Mouse (Mus musculus) C2C12 (cell line): Measurements from ENCODE around the gene Setd5. TPM values are rescaled to one million over a fixed set of nuclear protein-coding genes. Genes with fewer than 3 reads are reported as not detected.
A peak's percentile ranks its signal among the peaks of the same experiment; 100 is the strongest.

Experiments
- H3K27me3 ChIP-seq: one replicate; pipeline ENCODE4 v1.6.1; 2011; ENCODE audit not compliant: control insufficient read depth, insufficient read depth, insufficient read length
- H3K36me3 ChIP-seq: one replicate; pipeline ENCODE4 v1.6.1; 2011; ENCODE audit not compliant: control insufficient read depth, insufficient read depth
- H3K4me3 ChIP-seq: one replicate; pipeline ENCODE4 v1.5.1; 2011; ENCODE audit warnings: mild to moderate bottlenecking, control low read depth; ENCODE audit not compliant: poor library complexity, insufficient read depth, severe bottlenecking
- H3K79me2 ChIP-seq: one replicate; pipeline ENCODE4 v1.6.1; 2011; ENCODE audit not compliant: control insufficient read depth, insufficient read depth
- H3K79me3 ChIP-seq: one replicate; pipeline ENCODE4 v1.6.1; 2011; ENCODE audit warnings: low read depth, control low read depth
- H3ac ChIP-seq: one replicate; pipeline ENCODE3; 2011; ENCODE audit warnings: low read depth; ENCODE audit not compliant: control insufficient read depth, insufficient read length
- CEBPB ChIP-seq: IDR thresholded peaks from one replicate; pipeline ENCODE4 v1.6.1; 2011; ENCODE audit warnings: low read depth, mild to moderate bottlenecking, control low read depth, moderate library complexity
- CTCF ChIP-seq: IDR thresholded peaks from one replicate; pipeline ENCODE4 v1.5.1; 2011; ENCODE audit not compliant: control insufficient read depth, insufficient read depth, insufficient read length
- FOSL1 ChIP-seq: IDR thresholded peaks from one replicate; pipeline ENCODE4 v1.8.0; 2011; ENCODE audit warnings: mild to moderate bottlenecking, low read length; ENCODE audit not compliant: poor library complexity, insufficient read depth, severe bottlenecking
- MAX ChIP-seq: IDR thresholded peaks from one replicate; pipeline ENCODE4 v1.6.1; 2011; ENCODE audit warnings: mild to moderate bottlenecking, control low read depth
- MYOD1 ChIP-seq: IDR thresholded peaks from one replicate; pipeline ENCODE4 v1.6.1; 2011; ENCODE audit warnings: low read depth; ENCODE audit not compliant: control insufficient read depth, insufficient read length
- MYOG ChIP-seq: IDR thresholded peaks from one replicate; pipeline ENCODE4 v1.6.1; 2011; ENCODE audit not compliant: control insufficient read depth, insufficient read length; ENCODE audit errors: extremely low read depth
- USF1 ChIP-seq: IDR thresholded peaks from one replicate; pipeline ENCODE4 v1.6.1; 2011; ENCODE audit warnings: low read depth, mild to moderate bottlenecking, control low read depth, moderate library complexity
- long read RNA-seq, 2 experiments: library from polyadenylated mRNA; unstranded; transcript quantifications; one replicate each; pipeline ENCODE4 v2.0.0; 2019 to 2020
- polyA plus RNA-seq: library from polyadenylated mRNA; unstranded; fragments of >200 nt; fragmentation: generic; extraction: Trizol; gene quantifications from one replicate; pipeline ENCODE4 v1.2.1, GENCODE M21; 2012; ENCODE audit warnings: missing spikeins

The Setd5 gene
- polyA plus RNA-seq: 17.0 TPM
- long read RNA-seq, experiment 1, partial matches to known transcripts: 1 of 4 reads
- long read RNA-seq, experiment 1, other reads (novel, unspliced or antisense): 3 of 4 reads
- long read RNA-seq, experiment 2, full-length matches to known transcripts: 7 of 72 reads
- long read RNA-seq, experiment 2, partial matches to known transcripts: 17 of 72 reads
- long read RNA-seq, experiment 2, other reads (novel, unspliced or antisense): 48 of 72 reads

GRCm38 (mm10) chr6:113076686-113077516 lies at the start of gene Setd5:
TSS of gene Setd5 (plus strand) at chr6:113077365.
- H3K79me3 ChIP-seq: peaks cover 84% of the 10 kb centered on the region
- peaks cover 87% of the 10 kb centered on the region for H3K79me2 ChIP-seq
- H3K4me3 ChIP-seq: peak within 1 kb of the TSS; percentile 97
- H3ac ChIP-seq: peak within 1 kb of the TSS; percentile 97
- peaks cover 29% of the 10 kb centered on the region for H3K36me3 ChIP-seq
- no peaks in the 10 kb centered on the region for H3K27me3 ChIP-seq
- TF ChIP-seq CEBPB (no peak), MYOG (no peak), FOSL1 (no peak), USF1 (no peak), MYOD1 (no peak), MAX (no peak), CTCF (no peak)

- Histone ChIP-seq H3K36me3 (no peaks in the 10 kb centered on the region), H3K4me3 (no peak overlapping the region), H3K79me2 (no peaks in the 10 kb centered on the region), H3ac (no peak overlapping the region), H3K27me3 (no peaks in the 10 kb centered on the region), H3K79me3 (no peaks in the 10 kb centered on the region)
- no peak for TF ChIP-seq CEBPB
- no peak for TF ChIP-seq MYOG
- no peak for TF ChIP-seq CTCF
- TF ChIP-seq FOSL1: no peak
- TF ChIP-seq USF1: no peak
- no peak for TF ChIP-seq MAX
- TF ChIP-seq MYOD1: no peak
These were observed 49.7 kb upstream of the Setd5 start for GRCm38 (mm10) chr6:113027446-113027845.

GRCm38 (mm10) chr6:113029006-113029405 lies 48.2 kb upstream of the Setd5 start:
- Histone ChIP-seq H3K27me3 (no peaks in the 10 kb centered on the region), H3ac (no peak overlapping the region), H3K36me3 (no peaks in the 10 kb centered on the region), H3K79me2 (no peaks in the 10 kb centered on the region), H3K79me3 (no peaks in the 10 kb centered on the region), H3K4me3 (no peak overlapping the region)
- no peak for TF ChIP-seq MYOD1
- TF ChIP-seq FOSL1: no peak
- TF ChIP-seq MAX: no peak
- TF ChIP-seq MYOG: no peak
- TF ChIP-seq CTCF: no peak
- TF ChIP-seq USF1: no peak
- no peak for TF ChIP-seq CEBPB

GRCm38 (mm10) chr6:113030553-113030952 lies 46.6 kb upstream of the Setd5 start:
- Histone ChIP-seq H3K36me3 (no peaks in the 10 kb centered on the region), H3ac (no peak overlapping the region), H3K4me3 (no peak overlapping the region), H3K79me2 (no peaks in the 10 kb centered on the region), H3K27me3 (no peaks in the 10 kb centered on the region), H3K79me3 (no peaks in the 10 kb centered on the region)
- TF ChIP-seq USF1 (no peak), FOSL1 (no peak), MYOD1 (no peak), MYOG (no peak), CEBPB (no peak), MAX (no peak), CTCF (no peak)

DNA sequence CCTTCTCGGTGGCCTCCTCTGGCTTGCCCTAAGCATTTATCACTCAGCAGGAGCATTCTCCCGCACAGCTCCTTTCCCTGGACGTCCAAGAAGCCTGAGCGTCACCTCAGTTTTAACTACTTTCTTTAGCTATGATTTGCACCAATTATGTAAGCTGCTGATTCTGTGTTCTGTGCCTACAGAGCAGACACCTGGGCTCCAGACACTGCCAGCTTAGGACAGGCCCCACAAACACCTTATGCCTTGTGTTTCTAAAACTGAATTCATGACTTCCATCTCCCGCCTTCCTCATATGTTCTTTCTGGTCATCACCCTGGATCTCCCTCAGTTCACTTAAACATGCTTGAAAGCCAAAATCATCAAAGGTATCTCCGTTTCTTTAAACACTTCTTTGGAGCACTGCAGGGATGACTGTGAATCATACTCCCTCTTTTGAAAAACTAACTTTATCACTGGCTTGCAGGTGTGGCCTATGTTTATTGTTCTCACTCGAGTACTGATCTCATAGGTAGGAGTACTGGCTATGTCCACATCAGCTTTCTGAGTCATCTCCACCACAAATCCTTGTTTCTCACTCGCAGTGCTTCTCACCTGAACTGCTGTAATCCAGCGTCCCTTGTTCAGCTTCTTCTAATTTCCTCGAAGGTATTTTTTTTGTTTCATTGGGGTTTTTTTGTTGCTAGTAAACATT lies 46.0 kb upstream of the Setd5 start:
- Histone ChIP-seq H3K79me3 (no peaks in the 10 kb centered on the region), H3K4me3 (no peak overlapping the region), H3K36me3 (no peaks in the 10 kb centered on the region), H3ac (no peak overlapping the region), H3K27me3 (no peaks in the 10 kb centered on the region), H3K79me2 (no peaks in the 10 kb centered on the region)
- TF ChIP-seq MYOD1 (no peak), USF1 (no peak), CEBPB (no peak), MYOG (no peak), MAX (no peak), CTCF (no peak), FOSL1 (no peak)
